Mouse (Mus musculus) kidney, adult 2 months (tissue): ENCODE results near the gene Afmid.

Experiments
- CTCF ChIP-seq: fragments of 200-500 bp; conservative IDR thresholded peaks from 2 replicates; pipeline ENCODE4 v1.5.1; 2011; ENCODE audit warnings: low read depth, mild to moderate bottlenecking, control low read depth, low read length, moderate library complexity, mixed read lengths; ENCODE audit not compliant: insufficient read depth, insufficient read length
- POLR2A ChIP-seq: fragments of 200-500 bp; IDR thresholded peaks from one replicate; pipeline ENCODE4 v1.6.1; 2011; ENCODE audit warnings: low read depth, low read length, control low read depth

- TF ChIP-seq CTCF (no peak), POLR2A (no peak)
These were observed 42.6 kb upstream of the Afmid start for GRCm38 (mm10) chr11:117783089-117783488.
